Mouse (Mus musculus): ENCODE data around the gene Tomm5. TPM values are rescaled to one million over a fixed set of nuclear protein-coding genes. Genes with fewer than 3 reads are reported as not detected.

The Tomm5 gene
- polyA plus RNA-seq, 1 experiment: 552 TPM

GRCm38 (mm10) chr4:45055451-45055850, 52.5 kb downstream of the Tomm5 start:
- Histone ChIP-seq H3ac (ENCODE audit: control insufficient read depth, insufficient read length, low read depth) (no peak overlapping the region), H3K36me3 (ENCODE audit: control insufficient read depth, insufficient read depth) (no peaks in the 10 kb centered on the region), H3K27me3 (ENCODE audit: control insufficient read depth, insufficient read depth, insufficient read length) (no peaks in the 10 kb centered on the region), H3K79me2 (ENCODE audit: control insufficient read depth, insufficient read depth) (no peaks in the 10 kb centered on the region), H3K4me3 (ENCODE audit: insufficient read depth, poor library complexity, severe bottlenecking) (no peak overlapping the region), H3K79me3 (ENCODE audit: low read depth) (no peaks in the 10 kb centered on the region)
- TF ChIP-seq MAX (IDR thresholded peaks at IDR 0.05) (no peak), USF1 (IDR thresholded peaks at IDR 0.05; ENCODE audit: low read depth) (no peak), MYOD1 (IDR thresholded peaks at IDR 0.05; ENCODE audit: control insufficient read depth, insufficient read length, low read depth) (no peak), FOSL1 (IDR thresholded peaks at IDR 0.05; ENCODE audit: insufficient read depth, low read length, poor library complexity, severe bottlenecking) (no peak), MYOG (IDR thresholded peaks at IDR 0.05; ENCODE audit: control insufficient read depth, extremely low read depth, insufficient read length) (no peak), CTCF (IDR thresholded peaks at IDR 0.05; ENCODE audit: control insufficient read depth, insufficient read depth, insufficient read length) (no peak)

Other genes with a start within 250 kb of the Tomm5 start
- gene Grhpr, start 126.7 kb downstream of the Tomm5 start, polyA plus RNA-seq (2012; fragmentation: generic; extraction: Trizol): 24.0 TPM
- 4.7 TPM for gene Zbtb5, start 95.7 kb downstream of the Tomm5 start, polyA plus RNA-seq (2012; fragmentation: generic; extraction: Trizol)
- gene Polr1e, start 89.5 kb downstream of the Tomm5 start, polyA plus RNA-seq (2012; fragmentation: generic; extraction: Trizol): 29.0 TPM
- gene Fbxo10, start 23.5 kb downstream of the Tomm5 start, polyA plus RNA-seq (2012; fragmentation: generic; extraction: Trizol): 9.7 TPM
- gene Frmpd1, start 76.8 kb upstream of the Tomm5 start, polyA plus RNA-seq (2012; fragmentation: generic; extraction: Trizol): 9.7 TPM
- 4.1 TPM for gene Trmt10b, start 189.0 kb upstream of the Tomm5 start, polyA plus RNA-seq (2012; fragmentation: generic; extraction: Trizol)
- 10.8 TPM for gene Dcaf10, start 234.0 kb upstream of the Tomm5 start, polyA plus RNA-seq (2012; fragmentation: generic; extraction: Trizol)
- gene Exosc3, start 234.6 kb upstream of the Tomm5 start, polyA plus RNA-seq (2012; fragmentation: generic; extraction: Trizol): 55.3 TPM

Measured in C2C12 (cell line).